Mouse (Mus musculus) kidney, adult 9 months (tissue): ENCODE measurements at regions not wholly inside any gene's neighbourhood (a gene's known extent, or its start where the extent isn't known, plus 50 kb on each side); places are given as distances from the start of the nearest gene placed in this dataset.

Experiments
- DNase-seq: peaks from one replicate; pipeline ENCODE4 v3.0.0; 2022

DNA sequence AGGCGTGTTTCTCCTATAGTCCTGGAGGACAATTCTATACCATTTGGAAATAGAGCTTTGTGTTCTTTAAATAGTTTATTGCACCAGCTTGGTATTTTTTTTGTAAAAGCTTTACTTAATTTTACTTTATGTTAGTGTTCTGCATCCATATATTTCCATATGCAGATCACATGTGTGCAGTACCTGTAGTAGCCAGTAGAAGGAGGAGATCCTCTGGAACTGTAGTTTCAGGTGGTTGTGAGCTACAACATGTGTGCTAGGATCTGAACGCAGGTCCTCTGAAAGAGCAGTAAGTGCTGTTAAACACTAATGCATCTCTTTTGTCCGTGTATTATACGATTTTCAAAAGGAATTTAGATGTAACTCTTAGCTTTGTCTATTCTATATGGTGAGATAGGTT is 335.2 kb downstream of the Gm21750 start:
- no peak for DNase-seq

DNA sequence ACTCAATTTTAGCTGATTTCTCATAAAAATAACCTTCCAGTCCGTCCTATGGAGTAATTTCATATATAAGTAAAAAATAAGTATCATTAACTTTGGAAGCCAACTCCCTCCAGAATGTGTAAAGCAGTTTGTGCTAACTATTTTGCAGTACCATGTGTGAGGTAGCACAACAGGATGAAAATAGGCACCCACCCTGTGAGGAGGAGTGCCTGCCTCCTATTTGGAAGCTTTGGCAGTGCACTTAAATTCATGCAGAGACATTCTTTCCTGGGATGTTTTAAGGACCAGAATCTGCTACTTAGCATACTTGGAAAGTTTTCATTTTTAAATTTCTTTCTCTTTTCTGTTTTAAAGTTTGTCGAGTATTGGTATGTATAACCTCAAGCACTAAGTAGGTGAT is 336.8 kb downstream of the Gm21750 start:
- no peak for DNase-seq

DNA sequence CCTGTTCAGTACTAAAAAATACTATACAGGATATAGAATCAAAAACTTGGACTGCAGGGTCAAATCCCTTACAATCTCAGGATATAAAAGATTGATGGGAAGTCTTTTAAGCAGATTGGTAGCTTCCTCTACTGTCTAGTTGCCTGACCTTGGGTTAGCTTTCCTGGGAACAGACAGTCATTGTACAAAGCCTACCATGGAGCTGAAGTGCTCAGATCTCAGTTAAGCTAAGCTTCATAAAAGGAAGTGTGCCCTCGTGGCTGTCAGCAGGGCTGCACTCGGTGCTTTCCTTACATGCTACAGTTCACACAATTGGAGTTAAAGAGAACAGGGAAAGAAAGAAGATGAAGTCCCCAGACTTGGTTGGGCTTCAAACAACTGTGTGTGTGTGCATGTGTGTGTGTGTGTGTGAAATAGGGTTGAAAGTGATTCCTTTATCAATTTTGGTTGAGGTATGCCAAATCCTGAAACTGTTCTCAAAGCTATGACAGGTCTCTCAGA is 338.4 kb downstream of the Gm21750 start:
- DNase-seq, result no peak

DNA sequence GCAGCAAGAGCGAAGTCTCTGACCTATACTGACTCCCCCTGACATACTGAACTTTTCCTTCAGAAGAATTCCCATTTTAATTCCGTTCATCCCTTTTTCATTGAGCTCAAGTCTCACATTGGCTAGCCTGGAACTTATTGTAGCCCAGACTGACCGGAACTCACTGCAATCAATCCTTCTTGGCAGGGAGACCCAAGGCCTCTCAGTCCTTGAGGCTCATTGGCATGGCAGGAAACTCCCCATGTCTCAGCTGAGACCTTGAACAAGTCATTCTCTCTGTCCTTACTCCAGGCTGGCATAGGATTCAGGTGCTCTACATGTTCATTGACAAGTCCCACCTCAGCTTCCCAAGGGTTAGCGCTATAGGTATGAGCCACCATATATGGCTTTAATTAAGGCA is 345.9 kb downstream of the Gm21750 start:
- no peak for DNase-seq

DNA sequence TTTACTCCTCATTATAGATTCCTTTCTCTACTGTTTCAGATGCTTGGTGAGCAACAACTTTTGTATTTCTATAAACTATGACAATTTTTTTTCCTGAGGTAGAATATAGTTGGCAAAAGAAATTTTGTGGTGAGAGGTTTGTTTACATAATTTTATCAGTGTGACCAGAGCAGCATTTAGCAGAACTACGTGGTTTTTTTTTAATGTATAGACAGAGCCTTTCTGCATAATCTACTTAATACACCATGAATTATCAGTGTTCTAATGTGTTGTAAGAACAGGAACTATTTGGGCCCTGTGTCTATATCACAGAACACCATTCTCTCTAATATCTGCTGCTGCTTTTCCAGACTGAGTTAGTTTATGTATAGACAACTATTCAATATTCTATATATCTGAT is 350.5 kb downstream of the Gm21750 start:
- DNase-seq, result no peak

DNA sequence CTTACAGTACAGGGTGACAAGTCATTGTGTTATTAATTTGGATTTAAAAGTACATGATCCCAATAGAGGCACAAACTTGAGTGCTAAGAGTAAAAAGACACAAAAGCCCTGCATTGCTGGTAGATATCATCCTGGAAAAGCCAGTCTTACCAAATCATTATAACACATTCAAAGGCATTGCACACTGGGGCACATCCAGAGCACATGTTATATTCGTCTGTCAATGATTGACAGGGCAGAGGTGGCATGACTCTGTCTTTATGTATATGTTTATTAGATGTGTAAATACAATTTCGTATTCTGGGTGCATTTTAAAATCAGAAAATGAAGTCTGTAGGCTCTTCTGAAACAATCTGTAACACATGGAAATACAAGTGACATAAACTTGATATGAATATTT is 358.4 kb downstream of the Gm21750 start:
- DNase-seq, result no peak

DNA sequence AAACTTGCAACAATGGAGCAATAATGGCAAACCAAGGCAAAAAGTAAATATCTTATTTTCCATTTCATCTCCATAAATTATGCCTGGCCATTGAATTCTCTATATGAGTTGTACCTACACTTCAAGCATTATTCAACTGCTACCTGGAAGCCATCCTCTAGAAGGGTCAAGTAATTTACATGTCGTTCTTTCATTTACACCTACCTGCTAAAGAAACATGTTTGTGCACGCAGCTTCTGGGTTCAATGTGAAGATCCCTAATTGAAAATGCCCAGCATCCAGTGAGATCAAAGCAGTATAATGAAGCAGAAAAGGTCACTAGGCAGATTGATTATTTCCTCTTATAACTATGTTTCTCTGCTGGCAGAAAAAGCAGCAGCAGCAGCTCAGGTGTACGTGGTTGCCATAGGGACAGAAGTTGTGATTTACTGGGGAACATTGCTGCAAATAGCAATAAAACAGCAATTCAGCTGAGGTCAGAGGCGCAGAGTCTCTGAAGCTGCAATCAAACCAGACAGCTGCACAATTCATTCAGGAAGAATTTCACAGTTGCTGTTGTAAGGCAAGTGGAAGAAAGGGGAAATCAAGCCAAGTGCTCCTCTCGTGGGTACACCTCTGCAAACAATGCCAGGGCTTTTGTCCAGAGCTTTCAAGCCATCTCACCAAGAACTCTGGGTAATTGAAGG is 386.1 kb downstream of the Gm21750 start:
- DNase-seq, result no peak

DNA sequence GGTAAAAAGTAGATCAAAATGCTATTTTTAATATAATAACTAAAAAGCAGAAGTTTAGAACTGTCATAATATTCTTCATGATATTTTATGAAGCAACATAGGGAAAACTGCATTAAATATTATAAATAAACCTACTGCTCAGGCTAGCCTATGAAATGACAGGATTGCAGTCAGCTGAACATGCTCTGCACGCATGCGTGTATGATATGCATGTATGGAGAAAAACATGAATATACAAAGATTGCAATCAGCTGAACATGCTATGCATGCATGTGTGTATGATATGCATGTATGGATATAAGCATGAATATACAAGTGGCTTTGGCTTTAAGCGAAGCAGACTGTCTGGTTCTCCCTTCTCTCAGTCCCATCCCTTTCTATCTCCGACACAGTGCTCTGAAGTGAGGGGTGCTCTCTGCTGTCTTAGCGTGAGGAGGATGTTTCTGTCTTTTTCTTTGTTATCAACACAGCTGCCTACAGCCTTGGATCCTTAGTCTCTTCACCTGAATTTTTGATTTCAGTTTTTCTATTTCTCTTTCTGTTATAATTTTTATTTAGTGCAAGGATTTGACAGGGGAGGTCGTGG is 386.8 kb downstream of the Gm21750 start:
- no peak for DNase-seq

DNA sequence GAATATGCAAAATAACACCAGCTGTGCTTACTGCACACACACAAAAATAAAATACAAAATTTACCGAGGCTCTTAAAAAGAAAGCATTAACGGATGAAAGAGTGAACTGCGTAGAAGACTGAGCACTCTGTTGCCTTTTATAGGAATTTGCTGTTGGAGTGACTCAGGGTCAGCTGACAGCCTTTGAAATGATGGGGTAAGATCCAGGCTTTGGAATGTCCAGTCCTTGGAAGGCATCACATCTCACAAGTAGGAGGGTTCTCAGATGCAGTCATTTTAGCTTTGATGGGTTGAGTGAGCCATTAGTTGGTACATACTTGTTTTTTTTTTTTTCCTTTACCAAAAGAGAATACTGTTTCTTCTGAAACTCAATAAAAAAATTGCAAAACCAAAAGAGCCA is 387.4 kb downstream of the Gm21750 start:
- no peak for DNase-seq

DNA sequence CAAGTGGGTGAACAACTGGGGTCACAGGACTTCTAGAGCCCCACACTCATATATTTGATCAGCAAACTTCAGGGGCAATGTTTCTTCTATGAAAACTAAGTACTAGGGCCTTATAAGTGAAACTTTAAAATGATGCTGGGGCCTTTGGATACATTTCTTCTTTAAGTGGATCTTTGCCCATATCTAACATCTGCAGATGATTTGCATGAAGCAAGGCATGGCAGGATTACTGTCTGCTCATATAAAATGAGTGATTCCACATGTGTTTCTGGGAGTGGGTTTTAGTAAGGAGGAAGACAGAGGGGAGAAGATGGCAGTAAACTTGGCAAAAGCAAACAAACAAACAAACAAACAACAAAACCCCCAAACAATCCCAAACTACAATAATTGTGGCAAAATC is 405.0 kb downstream of the Gm21750 start:
- DNase-seq, result no peak

DNA sequence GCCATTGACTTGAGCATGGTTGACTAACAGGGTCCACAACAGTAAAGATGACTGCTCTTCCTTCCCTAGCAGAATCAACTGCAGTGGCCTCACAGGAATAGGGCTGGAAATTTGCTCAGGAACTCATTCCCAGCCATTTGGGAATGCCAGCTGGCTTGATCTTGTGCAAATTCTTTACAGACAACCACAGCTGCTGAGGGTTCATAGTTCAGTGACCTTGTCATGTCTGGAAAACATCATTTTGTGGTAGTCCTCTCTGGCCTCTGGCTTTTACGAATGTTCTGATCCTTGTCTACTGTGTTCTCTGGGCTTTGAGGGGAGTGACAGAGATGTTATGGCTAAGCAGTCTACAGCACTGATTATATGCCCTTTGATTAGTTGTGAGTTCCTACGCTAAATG is 432.0 kb downstream of the Gm21750 start:
- peak; percentile 18 for DNase-seq

DNA sequence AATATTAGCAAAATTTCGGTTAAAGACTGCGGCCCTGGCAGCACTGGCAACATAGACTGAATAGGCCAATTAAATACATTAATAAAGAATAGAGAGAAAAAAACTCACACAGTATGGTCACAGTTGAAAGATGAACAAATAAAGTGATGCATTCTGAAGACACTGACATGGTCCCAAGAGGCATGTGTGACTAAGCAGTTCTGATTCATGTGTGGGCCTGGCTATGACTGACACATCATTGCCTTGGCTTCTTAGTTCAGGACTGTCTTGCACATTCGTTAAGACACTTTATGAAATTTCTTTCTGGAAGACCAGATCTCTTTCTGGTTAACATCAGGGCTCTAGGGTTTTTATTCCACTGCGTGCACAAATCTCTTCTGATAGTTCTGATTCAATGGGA is 438.7 kb downstream of the Gm21750 start:
- no peak for DNase-seq

DNA sequence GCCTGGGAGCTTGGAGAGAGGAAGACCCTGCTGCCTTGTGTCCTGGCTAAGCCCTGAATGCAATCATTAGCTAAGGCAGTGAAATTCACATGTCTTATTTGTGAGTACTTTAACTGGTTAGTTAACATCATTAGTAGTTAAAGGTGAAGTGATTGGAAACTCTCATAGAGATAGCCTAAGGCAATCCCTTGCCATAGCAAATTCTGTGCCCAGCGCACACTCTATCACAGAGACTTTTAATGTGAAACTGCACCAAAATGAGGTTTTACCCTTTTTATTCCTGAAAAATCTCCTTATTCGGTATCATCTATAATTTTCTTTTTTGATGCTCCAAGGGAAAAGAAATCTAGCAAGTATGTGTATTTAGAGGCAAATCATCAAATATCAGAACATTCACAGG is 451.6 kb downstream of the Gm21750 start:
- DNase-seq, result no peak

DNA sequence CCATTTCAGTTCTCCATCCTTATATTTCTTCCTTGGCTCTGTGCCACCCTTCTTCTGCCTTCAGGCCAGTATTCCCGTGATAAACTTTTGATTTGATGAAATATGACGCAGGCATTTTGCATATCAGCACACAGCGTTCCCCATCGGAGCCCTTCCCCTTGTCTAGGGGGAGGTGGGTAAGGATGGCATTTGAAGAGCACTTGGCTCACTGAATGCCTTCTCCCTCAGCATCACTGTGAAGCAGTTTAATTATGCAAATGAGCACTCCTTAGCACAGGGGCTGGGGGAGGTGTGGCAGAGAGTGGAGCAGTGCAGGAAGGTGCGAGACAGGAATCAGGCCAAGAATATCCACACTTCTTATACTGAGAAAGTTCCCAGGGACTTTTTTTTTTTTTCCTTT is 452.1 kb downstream of the Gm21750 start:
- no peak for DNase-seq

DNA sequence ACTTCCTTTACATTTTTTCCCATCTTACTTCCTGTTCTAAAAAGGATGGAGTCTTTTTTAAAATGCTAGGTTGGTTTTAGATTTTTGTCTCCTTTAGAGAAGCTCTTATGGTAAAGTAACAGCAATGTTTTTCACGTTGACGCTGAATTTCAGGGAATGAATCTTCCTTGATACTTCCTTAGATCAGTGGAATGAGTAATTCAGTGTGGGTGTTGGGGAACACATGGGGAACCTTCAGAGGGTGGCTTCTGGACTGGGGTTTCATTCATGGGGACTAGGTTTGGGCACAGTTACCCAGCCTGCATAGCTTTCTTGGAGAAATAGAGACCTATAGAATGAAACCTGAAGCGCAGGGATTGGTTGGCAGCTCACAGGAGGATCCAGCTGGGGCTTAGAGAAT is 452.5 kb downstream of the Gm21750 start:
- no peak for DNase-seq

DNA sequence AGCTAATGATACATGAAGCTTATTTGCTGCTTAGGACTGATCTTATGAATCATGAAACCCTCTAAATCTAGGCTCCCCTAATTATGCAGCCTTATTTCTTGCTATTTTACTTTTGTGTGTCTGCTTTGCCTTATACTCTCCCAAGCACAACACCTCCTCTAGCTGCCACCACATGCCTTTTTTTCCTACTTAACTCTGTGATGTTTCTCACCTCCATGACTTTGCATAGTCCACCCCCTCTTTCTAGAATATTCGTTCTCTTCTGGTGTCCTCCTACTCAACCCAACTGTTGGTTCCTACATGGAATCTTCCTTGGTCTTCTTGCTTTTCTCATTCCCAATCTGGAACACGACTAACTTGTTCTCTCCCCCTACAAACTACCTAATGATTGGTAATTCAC is 456.7 kb downstream of the Gm21750 start:
- no peak for DNase-seq

DNA sequence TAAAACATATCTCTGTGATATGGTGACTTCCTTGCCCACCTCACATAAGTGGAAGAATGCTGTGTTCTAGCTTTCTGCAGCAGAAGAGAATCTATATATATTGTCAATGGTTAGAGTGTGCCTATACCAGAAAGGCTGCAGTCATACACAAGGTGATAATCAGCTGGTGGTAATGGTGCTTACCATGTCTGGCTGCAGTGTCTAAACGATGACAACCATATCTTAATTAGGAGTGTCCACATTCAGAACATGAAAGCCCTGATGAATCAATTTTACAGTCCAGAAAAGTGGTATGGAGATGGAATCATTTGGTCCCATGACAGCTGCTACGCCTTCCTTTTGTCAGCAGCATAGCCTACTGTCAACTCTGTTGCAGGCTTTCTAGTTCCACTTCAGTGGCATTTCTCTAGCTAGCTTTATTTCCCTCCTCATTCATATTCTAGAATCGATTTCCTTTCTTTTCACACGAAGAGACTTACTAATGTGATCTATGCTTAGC is 484.2 kb downstream of the Gm21750 start:
- DNase-seq, result no peak

DNA sequence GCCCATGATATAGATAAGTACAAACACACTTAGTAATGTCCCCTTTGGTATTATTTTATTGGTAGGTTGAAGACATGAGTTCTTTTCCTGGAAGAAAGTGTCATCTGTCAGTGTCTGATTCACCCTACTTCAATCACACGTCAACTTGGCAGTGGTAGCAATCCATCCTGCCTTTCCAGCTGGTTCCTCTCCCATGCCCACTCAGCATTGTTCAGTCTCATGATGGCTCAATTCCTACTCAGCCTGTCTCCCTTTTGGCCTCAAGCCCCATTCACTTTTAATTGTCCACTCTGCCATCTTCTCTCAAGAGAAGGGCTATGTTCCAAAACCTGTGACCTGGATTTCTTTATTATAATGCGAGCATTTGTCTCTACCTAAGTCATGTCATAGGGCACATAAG is 474.4 kb upstream of the Htr2a start:
- no peak for DNase-seq

DNA sequence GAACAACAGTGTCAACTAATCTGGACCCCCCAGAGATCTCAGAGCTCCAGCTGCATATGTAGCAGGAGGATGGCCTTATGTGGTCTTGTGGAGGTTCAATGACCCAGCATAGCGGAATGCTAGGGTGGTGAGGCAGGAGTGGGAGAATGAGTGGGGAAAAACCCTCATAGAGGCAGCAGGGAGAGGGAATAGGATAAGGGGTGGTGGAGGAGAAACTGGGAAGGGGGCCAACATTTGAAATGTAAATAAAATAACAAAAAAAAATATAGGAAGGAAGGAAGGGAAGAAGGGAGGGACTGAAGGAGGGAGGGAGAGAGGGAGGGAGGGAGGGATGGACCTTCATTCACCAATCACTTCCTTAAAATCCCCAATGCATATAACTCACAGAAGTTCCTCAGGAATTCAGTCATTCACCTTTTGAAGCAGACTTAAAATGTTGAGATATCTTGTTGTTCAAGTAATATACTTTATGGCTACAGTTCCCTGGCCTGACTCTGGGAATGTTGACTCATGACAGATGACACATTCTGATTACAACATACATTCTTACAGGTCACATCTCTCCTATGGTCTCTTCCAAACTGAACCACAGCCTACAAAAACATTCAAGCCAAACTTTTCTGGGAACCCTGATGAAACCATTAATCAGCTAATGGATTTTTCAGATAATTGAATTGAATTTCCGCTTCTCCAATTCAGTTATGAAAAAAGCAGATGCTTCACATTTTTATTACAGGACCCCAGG is 471.3 kb upstream of the Htr2a start:
- DNase-seq, result no peak

DNA sequence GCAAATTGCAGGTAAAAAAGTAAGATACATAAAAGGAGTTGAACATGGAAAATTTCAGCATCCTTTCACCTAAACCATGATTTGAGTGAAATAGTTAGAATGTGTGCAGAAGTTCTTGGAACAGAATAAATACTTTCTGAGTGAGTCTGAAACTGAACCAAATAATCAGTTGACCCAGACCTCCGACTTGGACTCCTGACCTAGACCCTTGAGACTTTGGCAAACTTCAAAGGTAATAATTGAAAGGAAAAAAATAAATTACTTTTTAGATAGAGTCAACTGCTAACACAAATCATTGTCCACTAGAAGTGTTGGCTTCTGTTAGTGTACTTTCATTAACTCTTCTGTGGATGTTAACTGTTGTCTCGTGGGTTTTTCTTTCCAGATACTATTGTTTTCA is 460.6 kb upstream of the Htr2a start:
- DNase-seq, result peak; percentile 76

DNA sequence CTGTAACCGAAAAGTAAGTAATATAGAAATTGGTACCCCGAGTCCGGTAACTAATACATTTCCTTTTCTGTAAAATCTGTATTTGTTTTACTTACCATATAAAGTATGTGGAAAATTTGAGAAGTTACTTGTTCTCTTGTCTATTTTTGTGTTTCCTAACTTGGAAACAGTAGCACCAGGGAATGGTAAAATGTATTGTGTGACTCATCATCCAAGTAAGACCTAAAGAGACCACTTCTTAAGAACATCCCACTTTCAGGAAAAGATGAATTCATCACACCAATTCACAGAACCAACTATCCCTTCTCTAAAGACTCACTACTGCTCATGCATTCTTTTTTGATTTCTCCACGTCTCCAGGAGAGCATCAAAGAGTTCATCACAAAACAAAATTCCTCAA is 457.6 kb upstream of the Htr2a start:
- DNase-seq, result no peak

DNA sequence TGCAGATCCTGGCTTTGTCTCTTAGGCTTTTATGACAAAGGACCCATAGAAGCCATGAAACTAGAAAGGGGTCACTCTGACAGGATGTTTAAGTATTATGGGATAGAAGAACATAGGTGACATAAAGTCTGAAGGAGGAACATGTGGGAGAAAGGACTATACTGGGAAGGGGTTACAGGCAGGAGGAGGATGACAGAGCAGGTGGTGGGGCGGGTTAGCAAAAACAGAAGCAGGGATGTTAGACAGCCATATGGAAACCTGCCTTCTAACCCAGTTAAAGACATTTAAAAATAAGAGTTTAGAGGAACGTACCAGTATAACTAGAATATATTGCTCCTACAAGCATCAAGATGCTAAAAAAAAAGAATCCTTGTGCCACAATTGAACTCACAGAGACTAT is 438.9 kb upstream of the Htr2a start:
- DNase-seq, result no peak

DNA sequence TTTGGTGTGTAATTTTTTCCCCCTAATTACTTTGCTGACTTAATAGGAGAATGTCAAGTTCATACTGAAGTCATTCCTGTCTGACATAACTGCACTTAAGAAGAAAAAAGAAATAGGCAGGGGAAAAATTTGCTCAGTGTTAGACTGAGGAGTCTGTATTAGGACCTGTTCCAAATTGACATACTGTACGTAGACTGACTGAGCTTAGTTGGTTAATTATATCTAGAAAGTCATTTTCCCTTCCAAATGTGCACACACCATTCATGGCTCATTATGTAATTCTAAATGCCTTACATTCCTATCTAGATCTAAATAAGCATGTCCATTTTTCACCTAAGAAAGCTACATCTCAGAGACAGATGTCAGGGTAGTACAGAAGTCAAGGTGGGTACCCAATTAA is 435.6 kb upstream of the Htr2a start:
- DNase-seq, result peak; percentile 38

DNA sequence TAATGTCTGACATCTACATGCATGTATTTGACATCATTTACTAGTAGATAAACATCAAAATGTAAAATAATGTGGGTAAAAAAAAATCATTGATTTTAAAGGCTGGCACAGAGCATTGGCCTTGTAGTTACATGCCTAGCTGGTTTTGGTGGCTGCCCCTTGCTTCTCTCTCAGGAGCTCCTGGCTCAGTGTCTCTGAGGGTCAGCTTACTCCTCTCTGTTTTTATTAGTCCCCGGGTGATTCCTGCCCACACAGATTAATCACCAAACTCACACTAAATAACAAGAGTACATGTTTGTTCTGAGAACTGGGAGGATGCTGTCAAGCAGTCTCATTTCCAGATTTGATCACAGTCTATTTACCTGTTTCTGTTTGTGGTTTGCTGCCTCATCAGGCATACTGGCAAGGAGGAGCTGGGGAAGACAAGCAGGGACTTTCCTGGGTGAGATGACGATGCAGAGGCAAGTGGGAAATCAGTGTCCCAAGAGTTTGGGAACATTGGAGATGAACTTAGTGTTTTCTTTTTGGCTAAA is 422.7 kb upstream of the Htr2a start:
- DNase-seq, result no peak
